Mouse (Mus musculus) ES-Bruce4 (cell line): ENCODE data around the gene Iffo1.

Experiments used
- CTCF ChIP-seq: IDR thresholded peaks from one replicate; pipeline ENCODE4 v1.8.1; 2011; ENCODE audit warnings: low read depth, low read length
- EP300 ChIP-seq: IDR thresholded peaks from 2 replicates; pipeline ENCODE4 v1.6.1; 2011; ENCODE audit warnings: low read depth, low read length; ENCODE audit not compliant: insufficient read depth

DNA sequence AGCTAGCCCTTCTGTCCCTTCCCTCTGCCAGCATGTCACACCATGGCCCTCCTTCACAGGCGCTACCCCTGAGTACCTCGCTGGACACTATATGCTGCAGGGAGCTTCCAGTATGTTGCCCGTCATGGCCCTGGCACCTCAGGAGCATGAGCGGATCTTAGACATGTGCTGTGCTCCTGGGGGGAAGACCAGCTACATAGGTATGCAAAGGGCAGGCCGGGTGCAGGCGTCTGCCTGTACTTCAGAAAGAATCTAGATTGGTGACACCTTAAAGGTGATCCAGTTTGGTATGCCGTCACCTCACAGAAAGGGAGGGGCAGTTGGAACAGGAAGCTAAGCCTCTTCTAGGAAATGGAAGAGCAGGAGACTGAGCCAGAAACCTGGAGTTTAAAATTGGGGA lies 5.3 kb upstream of the Iffo1 start:
- TF ChIP-seq EP300 (no peak), CTCF (no peak)
